Mouse (Mus musculus): ENCODE measurements around the gene Zdhhc17.

DNA sequence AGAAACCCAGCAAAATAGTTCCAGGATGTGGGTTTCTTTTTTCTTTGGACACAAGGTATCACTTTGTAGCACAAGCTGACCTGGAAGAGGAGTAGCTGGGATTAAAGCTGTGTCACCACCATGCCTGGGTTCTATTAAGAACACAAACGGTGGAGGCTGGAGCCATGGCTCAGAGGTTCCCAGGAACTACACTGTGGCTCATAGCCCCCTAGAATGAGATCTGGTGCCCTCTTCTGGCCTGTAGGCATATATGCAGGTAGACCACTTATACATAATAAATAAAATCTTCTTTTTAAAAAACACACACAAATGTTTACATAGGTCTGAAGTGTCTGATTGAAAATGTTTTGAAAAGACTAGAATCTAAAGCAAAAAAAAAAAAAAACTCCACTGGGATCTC lies 33.9 kb downstream of the Zdhhc17 start:
- TF ChIP-seq CTCF (conservative IDR thresholded peaks at IDR 0.05; ENCODE audit: low read length) (peak; percentile 70), POU5F1 (IDR thresholded peaks at IDR 0.05; ENCODE audit: borderline replicate concordance, low read length) (no peak)
